Mouse (Mus musculus) MEL (cell line): Measurements from ENCODE around the gene Tmem251.

Source experiments
- CTCF ChIP-seq, 3 experiments: IDR thresholded peaks in 2 of 3; conservative IDR thresholded peaks in 1 of 3; 2 replicates each; pipeline ENCODE4 v1.5.1; 2011 to 2012; ENCODE audit warnings: low read length in 3 of 3, low read depth in 2 of 3, mild to moderate bottlenecking in 2 of 3, improper control_type of control experiment in 1 of 3, inconsistent platforms in 1 of 3, mixed read lengths in 1 of 3, moderate library complexity in 1 of 3; ENCODE audit not compliant: control insufficient read depth in 1 of 3, insufficient read depth in 1 of 3, poor library complexity in 1 of 3, severe bottlenecking in 1 of 3
- EP300 ChIP-seq, 2 experiments: IDR thresholded peaks; 2 replicates each; pipeline ENCODE4 v1.6.1; 2011; ENCODE audit warnings: improper control_type of control experiment in 2 of 2, low read length in 2 of 2, low read depth in 1 of 2, mild to moderate bottlenecking in 1 of 2
- GATA1 ChIP-seq: IDR thresholded peaks from 2 replicates; pipeline ENCODE4 v1.6.1; 2011; ENCODE audit warnings: low read depth, low read length, improper control_type of control experiment
- JUND ChIP-seq: IDR thresholded peaks from 2 replicates; pipeline ENCODE4 v1.6.1; 2011; ENCODE audit warnings: low read depth, mild to moderate bottlenecking, improper control_type of control experiment, low read length
- POLR2A ChIP-seq, 2 experiments: IDR thresholded peaks; 2 replicates each; pipeline ENCODE4 v1.6.1; 2011 to 2012; ENCODE audit warnings: low read length in 2 of 2, mild to moderate bottlenecking in 2 of 2, control low read depth in 1 of 2, improper control_type of control experiment in 1 of 2, low read depth in 1 of 2, moderate library complexity in 1 of 2; ENCODE audit not compliant: control insufficient read depth in 1 of 2, insufficient read depth in 1 of 2, poor library complexity in 1 of 2
- POLR2AphosphoS2 ChIP-seq: IDR thresholded peaks from 2 replicates; pipeline ENCODE4 v1.6.1; 2011; ENCODE audit warnings: low read length, improper control_type of control experiment
- POLR2AphosphoS5 ChIP-seq: IDR thresholded peaks from 2 replicates; pipeline ENCODE4 v1.6.1; 2012; ENCODE audit warnings: low read depth, borderline replicate concordance, mild to moderate bottlenecking, inconsistent platforms, low read length, moderate library complexity, mixed read lengths
- TAL1 ChIP-seq: IDR thresholded peaks from 2 replicates; pipeline ENCODE4 v1.6.1; 2012; ENCODE audit warnings: mild to moderate bottlenecking, inconsistent platforms, low read length, moderate library complexity, mixed read lengths
- TBP ChIP-seq: IDR thresholded peaks from 2 replicates; pipeline ENCODE4 v1.8.0; 2011; ENCODE audit warnings: low read depth, low read length, improper control_type of control experiment
- TCF12 ChIP-seq: IDR thresholded peaks from 2 replicates; pipeline ENCODE4 v1.6.1; 2014; ENCODE audit warnings: low read depth, mild to moderate bottlenecking, inconsistent platforms, low read length, improper control_type of control experiment, moderate library complexity
- ZNF384 ChIP-seq: IDR thresholded peaks from 2 replicates; pipeline ENCODE4 v1.6.1; 2012; ENCODE audit warnings: low read depth, mild to moderate bottlenecking, inconsistent platforms, low read length, improper control_type of control experiment

DNA sequence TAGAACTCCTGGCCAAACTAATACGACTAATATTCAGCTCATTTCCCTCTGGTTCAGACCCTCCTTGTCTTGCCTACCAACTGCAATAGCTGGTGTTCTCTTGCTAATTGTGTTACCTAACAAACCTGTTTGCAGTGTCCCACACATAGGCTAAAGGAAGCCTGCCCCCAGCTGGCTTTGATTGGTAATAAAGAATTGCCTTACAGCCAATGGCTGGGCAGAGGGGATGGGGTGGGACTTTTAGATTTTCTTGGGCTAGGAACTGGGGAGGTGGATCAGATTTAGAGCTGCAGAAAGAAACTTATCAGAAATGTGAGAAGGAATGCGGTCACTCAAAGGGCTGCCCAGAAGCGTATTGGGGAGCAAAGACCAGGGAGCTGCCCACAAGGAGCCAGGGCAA, 35.9 kb downstream of the Tmem251 start:
- TF ChIP-seq POLR2AphosphoS2 (no peak), CTCF (IDR thresholded peaks at IDR 0.05 in 2 of 3, conservative IDR thresholded peaks at IDR 0.05 in 1 of 3; ENCODE audit: control insufficient read depth in 1 of 3, insufficient read depth in 1 of 3, low read depth in 2 of 3, low read length in 3 of 3, poor library complexity in 1 of 3, severe bottlenecking in 1 of 3) (peak; percentile 14 to 39 (median 14); a peak in 4 of 6 replicates), POLR2A (IDR thresholded peaks at IDR 0.05; ENCODE audit: control insufficient read depth in 1 of 2, insufficient read depth in 1 of 2, low read depth in 1 of 2, low read length in 2 of 2, poor library complexity in 1 of 2) (no peak), EP300 (IDR thresholded peaks at IDR 0.05; ENCODE audit: low read depth in 1 of 2, low read length in 2 of 2) (no peak), POLR2AphosphoS5 (no peak), GATA1 (no peak), ZNF384 (no peak), JUND (no peak), TCF12 (no peak), TAL1 (no peak), TBP (no peak)
